Mouse (Mus musculus): ENCODE results near the gene Gm28036. TPM values are rescaled to one million over a fixed set of nuclear protein-coding genes. Genes with fewer than 3 reads are reported as not detected.

Gene Gm28036
- polyA plus RNA-seq, 1 experiment from 2014 or later, result 21.0 TPM

- ATAC-seq (ENCODE audit: insufficient number of reproducible peaks, low FRiP score), result no peak
- Histone ChIP-seq H3K27me3 (replicated peaks) (no peaks in the 10 kb centered on the region), H3K36me3 (peaks cover 37% of the 10 kb centered on the region), H3K27ac (ENCODE audit: poor library complexity, severe bottlenecking) (0 out of 2 replicates have a peak overlapping the region, but pooled peaks have one; percentile 13), H3K4me3 (no peak overlapping the region), H3K9me3 (replicated peaks) (no peaks in the 10 kb centered on the region), H3K4me1 (replicated peaks) (peaks cover 29% of the 10 kb centered on the region), H3K9ac (no peak overlapping the region), H3K4me2 (no peak overlapping the region)
- 89% methylated on average over 7 of the region's 7 CpGs for WGBS
These were observed 46.5 kb downstream of the Gm28036 start for GRCm38 (mm10) chr2:156080391-156080790.

- Histone ChIP-seq H3K4me2 (no peak overlapping the region), H3K9me3 (replicated peaks) (no peaks in the 10 kb centered on the region), H3K4me3 (no peak overlapping the region), H3K36me3 (peaks cover 45% of the 10 kb centered on the region), H3K9ac (no peak overlapping the region), H3K4me1 (replicated peaks) (peaks cover 29% of the 10 kb centered on the region), H3K27me3 (replicated peaks) (no peaks in the 10 kb centered on the region), H3K27ac (ENCODE audit: poor library complexity, severe bottlenecking) (no peak overlapping the region)
- 39% methylated on average over 4 of the region's 4 CpGs for WGBS
- peak; percentile 41; the same call in 1 of the 2 replicates for ATAC-seq (ENCODE audit: insufficient number of reproducible peaks, low FRiP score)
These were observed 47.2 kb downstream of the Gm28036 start for GRCm38 (mm10) chr2:156079674-156080073.

GRCm38 (mm10) chr2:156079183-156079560 lies 47.7 kb downstream of the Gm28036 start:
- Histone ChIP-seq H3K4me3 (no peak overlapping the region), H3K9me3 (replicated peaks) (no peaks in the 10 kb centered on the region), H3K9ac (no peak overlapping the region), H3K27me3 (replicated peaks) (no peaks in the 10 kb centered on the region), H3K36me3 (peaks cover 50% of the 10 kb centered on the region), H3K27ac (ENCODE audit: poor library complexity, severe bottlenecking) (no peak overlapping the region), H3K4me1 (replicated peaks) (peaks cover 29% of the 10 kb centered on the region), H3K4me2 (no peak overlapping the region)
- 80% methylated on average over 8 of the region's 8 CpGs for WGBS
- ATAC-seq (ENCODE audit: insufficient number of reproducible peaks, low FRiP score), result peak; percentile 40

GRCm38 (mm10) chr2:156078421-156079182 lies 48.3 kb downstream of the Gm28036 start:
- Histone ChIP-seq H3K4me1 (replicated peaks) (peaks cover 29% of the 10 kb centered on the region), H3K27ac (ENCODE audit: poor library complexity, severe bottlenecking) (no peak overlapping the region), H3K36me3 (peaks cover 55% of the 10 kb centered on the region), H3K9me3 (replicated peaks) (no peaks in the 10 kb centered on the region), H3K27me3 (replicated peaks) (no peaks in the 10 kb centered on the region), H3K9ac (no peak overlapping the region), H3K4me2 (no peak overlapping the region), H3K4me3 (no peak overlapping the region)
- 90% methylated on average over 16 of the region's 16 CpGs for WGBS
- no peak for ATAC-seq (ENCODE audit: insufficient number of reproducible peaks, low FRiP score)

- no peak for ATAC-seq (ENCODE audit: insufficient number of reproducible peaks, low FRiP score)
- no peaks in the 10 kb centered on the region for H3K9me3 ChIP-seq (replicated peaks)
- WGBS, result 86% methylated on average over 7 of the region's 7 CpGs
- peaks cover 67% of the 10 kb centered on the region for H3K36me3 ChIP-seq
- no peak overlapping the region for H3K9ac ChIP-seq
- no peak overlapping the region for H3K4me2 ChIP-seq
- peaks cover 26% of the 10 kb centered on the region for H3K4me1 ChIP-seq (replicated peaks)
- H3K27ac ChIP-seq (ENCODE audit: poor library complexity, severe bottlenecking), result no peak overlapping the region
- H3K27me3 ChIP-seq (replicated peaks), result no peaks in the 10 kb centered on the region
- H3K4me3 ChIP-seq, result no peak overlapping the region
These were observed 49.4 kb downstream of the Gm28036 start for GRCm38 (mm10) chr2:156077461-156077860.

DNA sequence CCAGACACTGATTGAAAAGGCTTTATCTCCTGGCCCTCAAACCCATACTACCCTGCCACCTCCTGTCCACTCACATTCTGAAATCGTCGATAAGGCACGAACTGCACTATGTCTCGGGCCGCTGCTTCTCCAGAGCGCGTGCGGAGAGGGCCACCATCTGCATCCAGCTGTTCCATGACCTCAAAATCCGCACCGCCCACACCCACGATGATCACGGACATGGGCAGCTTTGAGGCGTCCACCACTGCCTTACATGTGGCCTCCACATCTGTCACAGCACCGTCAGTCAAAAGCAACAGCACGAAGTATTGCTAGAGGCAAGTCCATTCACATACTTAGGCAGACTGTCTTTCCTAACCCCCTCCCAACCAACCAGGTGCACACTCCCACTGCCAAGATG lies 53.2 kb downstream of the Gm28036 start:
- H3K4me3 ChIP-seq, result no peak overlapping the region
- peaks cover 99% of the 10 kb centered on the region for H3K36me3 ChIP-seq
- no peak overlapping the region for H3K4me2 ChIP-seq
- no peaks in the 10 kb centered on the region for H3K27me3 ChIP-seq (replicated peaks)
- H3K9me3 ChIP-seq (replicated peaks), result no peaks in the 10 kb centered on the region
- H3K4me1 ChIP-seq (replicated peaks), result no peaks in the 10 kb centered on the region
- no peak for ATAC-seq (ENCODE audit: insufficient number of reproducible peaks, low FRiP score)
- H3K27ac ChIP-seq (ENCODE audit: poor library complexity, severe bottlenecking), result no peak overlapping the region
- 93% methylated on average over 15 of the region's 15 CpGs for WGBS
- no peak overlapping the region for H3K9ac ChIP-seq

DNA sequence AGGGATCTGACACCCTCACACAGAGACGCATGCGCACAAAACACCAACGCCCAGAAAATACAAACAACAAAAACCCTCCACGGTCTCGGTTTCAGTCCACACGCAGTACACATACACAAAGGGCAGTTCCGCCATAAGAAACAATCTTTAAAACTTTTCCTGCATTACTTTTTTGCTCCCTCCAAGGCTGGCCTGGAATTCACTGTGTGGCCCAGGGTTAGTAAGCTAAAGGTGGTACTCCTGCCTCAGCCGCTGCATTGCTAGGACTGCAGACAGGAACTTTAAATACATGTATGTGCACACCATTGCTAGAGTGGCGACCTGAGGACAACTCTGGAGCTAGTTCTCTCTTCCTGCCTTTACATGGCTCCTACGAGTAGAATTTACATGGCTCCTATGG lies 55.7 kb downstream of the Gm28036 start:
- no peak overlapping the region for H3K4me2 ChIP-seq
- H3K4me3 ChIP-seq, result no peak overlapping the region
- no peak overlapping the region for H3K9ac ChIP-seq
- 93% methylated on average over 10 of the region's 10 CpGs for WGBS
- peaks cover 84% of the 10 kb centered on the region for H3K36me3 ChIP-seq
- ATAC-seq (ENCODE audit: insufficient number of reproducible peaks, low FRiP score), result no peak
- no peak overlapping the region for H3K27ac ChIP-seq (ENCODE audit: poor library complexity, severe bottlenecking)
- no peaks in the 10 kb centered on the region for H3K9me3 ChIP-seq (replicated peaks)
- peaks cover 3% of the 10 kb centered on the region for H3K4me1 ChIP-seq (replicated peaks)
- no peaks in the 10 kb centered on the region for H3K27me3 ChIP-seq (replicated peaks)

DNA sequence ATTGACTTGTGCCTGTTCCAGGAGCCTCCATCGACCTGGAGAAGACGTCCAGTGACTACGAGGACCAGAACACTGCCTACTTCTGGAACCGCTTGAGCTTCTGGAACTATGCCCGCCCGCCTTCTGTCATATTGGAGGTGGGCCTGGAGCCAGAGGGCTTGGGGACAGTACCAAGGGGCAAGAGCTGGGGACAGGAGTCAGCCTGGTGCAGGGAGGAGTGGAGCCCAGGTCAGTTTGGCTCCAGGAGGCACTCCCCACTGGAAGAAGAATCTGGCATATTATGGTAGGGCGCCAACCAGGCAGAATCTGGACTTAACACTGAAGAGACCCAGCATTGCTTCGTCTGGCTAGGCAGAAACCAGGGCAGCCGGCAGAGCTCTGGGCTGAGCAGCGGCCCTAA lies 59.0 kb downstream of the Gm28036 start:
- 88% methylated on average over 10 of the region's 10 CpGs for WGBS

DNA sequence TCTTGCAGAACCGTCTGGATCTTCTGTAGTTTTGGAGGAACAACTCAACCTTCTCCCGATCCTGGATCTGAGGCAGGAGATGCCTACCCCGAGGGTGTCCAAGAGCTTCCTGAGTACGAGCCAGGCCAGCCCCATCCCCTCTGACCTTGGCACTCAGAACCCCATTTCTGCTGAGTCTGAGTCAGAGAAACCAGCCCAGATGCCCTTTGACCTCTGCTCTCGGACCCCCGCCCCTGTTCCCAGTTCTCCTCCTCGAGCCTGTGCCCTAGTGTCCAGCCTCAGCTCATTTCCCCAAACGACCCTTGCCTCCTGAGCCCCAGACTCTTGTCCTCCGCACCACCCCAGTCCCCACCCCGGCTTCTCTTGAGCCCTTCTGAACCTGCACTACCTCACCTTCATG lies 60.8 kb downstream of the Gm28036 start:
- peak overlapping the region; percentile 76 for H3K9ac ChIP-seq
- peak overlapping the region; percentile 97 for H3K4me2 ChIP-seq
- ATAC-seq (ENCODE audit: insufficient number of reproducible peaks, low FRiP score), result no peak
- H3K4me3 ChIP-seq, result peak overlapping the region; percentile 76
- H3K9me3 ChIP-seq (replicated peaks), result no peaks in the 10 kb centered on the region
- H3K4me1 ChIP-seq (replicated peaks), result peaks cover 12% of the 10 kb centered on the region
- peaks cover 34% of the 10 kb centered on the region for H3K36me3 ChIP-seq
- 33% methylated on average over 10 of the region's 10 CpGs for WGBS
- H3K27me3 ChIP-seq (replicated peaks), result no peaks in the 10 kb centered on the region
- no peak overlapping the region for H3K27ac ChIP-seq (ENCODE audit: poor library complexity, severe bottlenecking)

More for the DNA sequence above, 59.0 kb downstream of the Gm28036 start:
- Histone ChIP-seq H3K27ac (ENCODE audit: poor library complexity, severe bottlenecking) (no peak overlapping the region), H3K4me2 (no peak overlapping the region), H3K9ac (no peak overlapping the region), H3K27me3 (replicated peaks) (no peaks in the 10 kb centered on the region), H3K4me3 (no peak overlapping the region), H3K4me1 (replicated peaks) (peaks cover 12% of the 10 kb centered on the region), H3K36me3 (peaks cover 51% of the 10 kb centered on the region), H3K9me3 (replicated peaks) (no peaks in the 10 kb centered on the region)
- no peak for ATAC-seq (ENCODE audit: insufficient number of reproducible peaks, low FRiP score)

DNA sequence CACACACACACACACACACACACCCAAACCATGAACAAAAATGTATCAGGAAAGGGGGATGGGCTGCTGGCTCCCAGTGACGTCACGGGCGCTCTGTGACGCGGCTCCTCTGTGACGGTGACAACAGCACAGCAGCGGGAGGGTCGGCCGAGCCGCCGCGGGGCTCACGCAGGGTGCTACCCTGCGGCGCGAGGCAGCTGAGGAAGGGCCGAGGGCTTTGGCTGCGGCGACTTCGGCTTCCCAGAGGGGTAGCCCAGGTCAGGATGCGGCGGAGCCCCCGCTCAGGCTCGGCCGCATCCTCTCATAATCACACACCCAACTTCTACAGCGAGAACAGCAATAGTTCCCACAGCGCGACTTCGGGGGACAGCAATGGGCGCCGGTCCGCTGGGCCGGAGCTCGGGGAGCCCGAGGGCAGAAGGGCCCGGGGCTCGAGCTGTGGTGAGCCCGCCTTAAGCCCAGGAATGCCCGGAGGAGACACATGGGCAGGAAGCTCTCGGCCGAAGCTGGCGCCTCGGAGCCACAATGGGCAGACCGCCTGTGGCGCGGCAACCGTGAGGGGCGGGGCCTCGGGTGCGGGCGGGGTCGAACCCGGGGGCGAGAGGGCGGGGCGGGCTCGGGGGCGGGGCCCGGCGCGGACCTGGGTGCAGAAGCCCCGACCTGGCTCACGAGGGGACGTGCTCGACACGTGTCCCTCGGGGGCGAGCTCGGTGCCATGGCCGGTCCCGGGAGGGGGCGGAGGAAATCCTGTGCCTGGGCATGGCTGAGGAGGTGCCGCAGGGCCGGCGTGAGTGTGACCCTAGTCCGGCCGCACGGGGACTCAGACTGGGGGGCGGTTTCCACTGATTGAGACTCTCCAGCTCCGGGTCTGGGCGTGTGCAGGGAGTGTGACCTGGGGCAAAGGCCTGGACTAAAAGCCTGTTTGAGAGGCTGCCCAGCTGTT lies 61.5 kb downstream of the Gm28036 start, which contains the start of gene Spag4:
Gene Spag4 (plus strand): TSS at position 77 of the 943 bp plus-strand sequence.
- ATAC-seq (ENCODE audit: insufficient number of reproducible peaks, low FRiP score), result peak; percentile 89

GRCm38 (mm10) chr2:156052816-156053215 lies 74.1 kb downstream of the Gm28036 start, which contains the start of gene Fer1l4:
TSS of gene Fer1l4 (minus strand) at chr2:156052947.
- no peaks in the 10 kb centered on the region for H3K36me3 ChIP-seq
- H3K27me3 ChIP-seq (replicated peaks), result peaks cover 46% of the 10 kb centered on the region
- H3K4me2 ChIP-seq, result no peak within 1 kb of the TSS
- no peak within 1 kb of the TSS for H3K4me3 ChIP-seq
- 78% methylated on average over 9 of the region's 9 CpGs for WGBS
- ATAC-seq (ENCODE audit: insufficient number of reproducible peaks, low FRiP score), result no peak
- no peak within 1 kb of the TSS for H3K27ac ChIP-seq (ENCODE audit: poor library complexity, severe bottlenecking)
- H3K9me3 ChIP-seq (replicated peaks), result no peaks in the 10 kb centered on the region
- H3K9ac ChIP-seq, result no peak within 1 kb of the TSS
- H3K4me1 ChIP-seq (replicated peaks), result no peaks in the 10 kb centered on the region

More for the DNA sequence above, 61.5 kb downstream of the Gm28036 start, which contains the start of gene Spag4:
- H3K27me3 ChIP-seq (replicated peaks), result no peaks in the 10 kb centered on the region
- peak within 1 kb of the TSS; percentile 76 for H3K4me3 ChIP-seq
- H3K4me2 ChIP-seq, result peak within 1 kb of the TSS; percentile 97
- under 1% methylated on average over 80 of the region's 81 CpGs for WGBS
- H3K9me3 ChIP-seq (replicated peaks), result no peaks in the 10 kb centered on the region
- H3K36me3 ChIP-seq, result peaks cover 26% of the 10 kb centered on the region
- peak within 1 kb of the TSS; percentile 76 for H3K9ac ChIP-seq
- peak within 1 kb of the TSS; percentile 77; the same call in 1 of the 2 replicates for H3K27ac ChIP-seq (ENCODE audit: poor library complexity, severe bottlenecking)
- H3K4me1 ChIP-seq (replicated peaks), result peaks cover 12% of the 10 kb centered on the region

Data from heart, embryonic 12.5 days (tissue).